Mouse (Mus musculus) megakaryocyte, embryonic 14.5 days (primary cell): ENCODE results near the gene Col24a1.

Source experiments
- FLI1 ChIP-seq: IDR thresholded peaks from 2 replicates; pipeline ENCODE4 v1.6.1; 2012; ENCODE audit warnings: low read length, inconsistent platforms, mixed read lengths
- GATA1 ChIP-seq: IDR thresholded peaks from 3 replicates; pipeline ENCODE4 v1.6.1; 2012; ENCODE audit warnings: mixed read lengths, low read length, inconsistent platforms, borderline replicate concordance

- no peak for TF ChIP-seq GATA1
- no peak for TF ChIP-seq FLI1
Observed at GRCm38 (mm10) chr3:145256647-145257046, 35.6 kb upstream of the Col24a1 start.
